Mouse (Mus musculus) C2C12 (cell line): ENCODE measurements around the gene Etl4.

Experiments used
- CEBPB ChIP-seq: IDR thresholded peaks from one replicate; pipeline ENCODE4 v1.6.1; 2011; ENCODE audit warnings: low read depth, mild to moderate bottlenecking, control low read depth, moderate library complexity
- CTCF ChIP-seq: IDR thresholded peaks from one replicate; pipeline ENCODE4 v1.5.1; 2011; ENCODE audit not compliant: control insufficient read depth, insufficient read depth, insufficient read length
- FOSL1 ChIP-seq: IDR thresholded peaks from one replicate; pipeline ENCODE4 v1.8.0; 2011; ENCODE audit warnings: mild to moderate bottlenecking, low read length; ENCODE audit not compliant: poor library complexity, insufficient read depth, severe bottlenecking
- MAX ChIP-seq: IDR thresholded peaks from one replicate; pipeline ENCODE4 v1.6.1; 2011; ENCODE audit warnings: mild to moderate bottlenecking, control low read depth
- MYOD1 ChIP-seq: IDR thresholded peaks from one replicate; pipeline ENCODE4 v1.6.1; 2011; ENCODE audit warnings: low read depth; ENCODE audit not compliant: control insufficient read depth, insufficient read length
- MYOG ChIP-seq: IDR thresholded peaks from one replicate; pipeline ENCODE4 v1.6.1; 2011; ENCODE audit not compliant: control insufficient read depth, insufficient read length; ENCODE audit errors: extremely low read depth
- USF1 ChIP-seq: IDR thresholded peaks from one replicate; pipeline ENCODE4 v1.6.1; 2011; ENCODE audit warnings: low read depth, mild to moderate bottlenecking, control low read depth, moderate library complexity

DNA sequence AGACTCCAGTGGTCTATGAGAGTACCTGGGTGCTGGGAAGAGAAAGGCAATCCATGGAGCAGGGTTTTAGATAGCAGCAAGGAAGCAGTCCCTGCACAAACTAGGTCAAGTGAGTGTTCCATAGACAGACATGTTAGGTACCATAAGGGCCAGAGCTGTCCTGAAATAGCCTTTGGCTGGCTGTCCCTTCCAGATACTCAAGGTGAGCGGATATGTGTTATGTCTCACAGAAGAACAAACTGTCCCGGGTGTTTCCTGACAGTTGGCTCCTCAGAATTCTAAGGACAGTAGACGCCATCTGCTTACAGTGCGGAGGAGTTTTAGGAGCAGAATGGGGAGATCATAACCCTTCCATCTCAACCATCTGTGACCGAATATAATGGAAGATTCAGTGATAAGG, 708.8 kb downstream of the Etl4 start:
- TF ChIP-seq MYOD1 = no peak
- no peak for TF ChIP-seq CTCF
- TF ChIP-seq FOSL1 = no peak
- no peak for TF ChIP-seq MAX
- TF ChIP-seq CEBPB = no peak
- TF ChIP-seq USF1 = no peak
- no peak for TF ChIP-seq MYOG
